In the genomic region with DNA sequence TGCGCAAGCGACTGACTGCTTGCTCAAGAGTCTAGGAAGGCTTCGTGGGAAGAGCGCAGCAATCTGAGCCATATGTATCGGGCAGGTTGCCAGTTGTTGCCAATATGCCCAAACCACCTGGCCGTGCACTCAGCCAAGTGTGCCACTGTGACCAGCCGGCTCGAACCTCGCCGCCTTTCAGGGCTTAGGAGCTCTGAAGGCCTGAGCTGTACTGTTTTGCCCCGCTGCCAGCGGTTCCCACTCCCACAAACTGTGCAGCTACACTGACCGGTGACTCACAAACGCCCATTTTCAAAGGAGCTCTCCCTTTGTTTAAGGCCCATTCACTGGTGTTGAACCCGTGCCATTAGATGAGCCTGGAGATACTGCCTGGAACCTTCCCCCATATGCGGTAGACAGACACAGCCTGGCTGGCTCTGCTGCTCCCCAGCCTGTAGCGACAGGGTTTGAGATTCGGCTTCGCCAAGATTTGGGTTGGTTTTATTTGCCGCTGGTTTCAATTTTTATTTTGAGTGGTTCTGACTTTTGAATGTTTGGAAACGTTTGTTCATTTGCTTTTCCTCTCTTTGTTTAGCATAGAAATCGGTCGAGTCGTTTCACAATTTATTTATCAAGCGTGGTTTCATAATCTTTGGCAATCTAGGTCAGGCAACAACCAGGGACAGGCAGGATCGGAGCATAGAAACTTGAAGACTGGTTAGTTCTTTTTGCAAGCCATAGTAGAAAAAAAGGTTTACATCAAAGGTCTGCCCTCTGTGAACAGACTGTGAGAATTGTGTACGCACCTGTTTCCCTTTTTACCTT, we compare ENCODE assay signal across 8 mouse cellular contexts.
DNase-seq lines count a peak whose midpoint lies in the region; ATAC-seq and TF ChIP-seq lines count a peak whose summit lies in the region.

No protein-coding gene starts in this region.

- H3K36me3 ChIP-seq in heart, postnatal 0 days (replicated peaks; ENCODE audit: control insufficient read depth, insufficient read depth, low read length) = no peaks in the 10 kb centered on the region
- peaks cover 7% of the 10 kb centered on the region; the same call in 1 of the 2 replicates for H3K36me3 ChIP-seq in heart, embryonic 12.5 days
- H3K36me3 ChIP-seq in midbrain, embryonic 15.5 days (replicated peaks) = no peaks in the 10 kb centered on the region

- peak overlapping the region; percentile 91 for H3K27ac ChIP-seq in heart, postnatal 0 days (ENCODE audit: low read depth)
- no peak overlapping the region for H3K27ac ChIP-seq in heart, embryonic 12.5 days (ENCODE audit: poor library complexity, severe bottlenecking)
- H3K27ac ChIP-seq in midbrain, embryonic 15.5 days = peak overlapping the region; percentile 69

- H3K27me3 ChIP-seq in heart, postnatal 0 days (ENCODE audit: control insufficient read depth, insufficient read depth, low read length) = no peaks in the 10 kb centered on the region
- H3K27me3 ChIP-seq in heart, embryonic 12.5 days (replicated peaks) = no peaks in the 10 kb centered on the region
- H3K27me3 ChIP-seq in midbrain, embryonic 15.5 days (replicated peaks) = no peaks in the 10 kb centered on the region

- H3K9me3 ChIP-seq in heart, postnatal 0 days (replicated peaks; ENCODE audit: control insufficient read depth, low read length) = no peaks in the 10 kb centered on the region
- H3K9me3 ChIP-seq in heart, embryonic 12.5 days (replicated peaks) = no peaks in the 10 kb centered on the region
- no peaks in the 10 kb centered on the region for H3K9me3 ChIP-seq in midbrain, embryonic 15.5 days

- no peak for DNase-seq in heart, postnatal 0 days (ENCODE audit: low spot score)
- peak; percentile 39 for DNase-seq in adrenal gland, postnatal 25 days
- DNase-seq in fibroblast of lung, adult 2 months (ENCODE audit: low read depth) = peak; percentile 56
- DNase-seq in layer of hippocampus, postnatal 14 days (ENCODE audit: low spot score in 2 of 2) = peak; percentile 87 to 88
- DNase-seq in spleen, adult 18-20 months = no peak
- DNase-seq in kidney, postnatal 25 days = no peak

- no peak for ATAC-seq in heart, postnatal 0 days (ENCODE audit: insufficient read depth, low read depth)
- no peak for ATAC-seq in heart, embryonic 12.5 days (ENCODE audit: insufficient number of reproducible peaks, low FRiP score)
- ATAC-seq in midbrain, embryonic 15.5 days (replicated peaks) = peak; percentile 80

- H3K4me3 ChIP-seq in heart, postnatal 0 days (ENCODE audit: low read depth, low read length) = no peak overlapping the region
- no peak overlapping the region for H3K4me3 ChIP-seq in heart, embryonic 12.5 days
- no peak overlapping the region for H3K4me3 ChIP-seq in midbrain, embryonic 15.5 days

- no peak for TF ChIP-seq EP300 in heart, postnatal 0 days (IDR thresholded peaks at IDR 0.05; ENCODE audit: low read depth)

- peaks cover 48% of the 10 kb centered on the region for H3K4me1 ChIP-seq in heart, postnatal 0 days (ENCODE audit: control insufficient read depth, insufficient read depth)
- H3K4me1 ChIP-seq in heart, embryonic 12.5 days (replicated peaks) = peaks cover 13% of the 10 kb centered on the region
- H3K4me1 ChIP-seq in midbrain, embryonic 15.5 days = peaks cover 9% of the 10 kb centered on the region; the same call in 1 of the 2 replicates

- H3K4me2 ChIP-seq in heart, postnatal 0 days (ENCODE audit: low read depth, low read length) = no peak overlapping the region
- H3K4me2 ChIP-seq in heart, embryonic 12.5 days = no peak overlapping the region
- peak overlapping the region; percentile 21; the same call in 1 of the 2 replicates for H3K4me2 ChIP-seq in midbrain, embryonic 15.5 days

- H3K9ac ChIP-seq in heart, postnatal 0 days (replicated peaks; ENCODE audit: low read depth, low read length) = no peak overlapping the region
- H3K9ac ChIP-seq in heart, embryonic 12.5 days = no peak overlapping the region
- H3K9ac ChIP-seq in midbrain, embryonic 15.5 days = no peak overlapping the region

- 85% methylated on average over 27 of the region's 27 CpGs for WGBS in heart, postnatal 0 days
- WGBS in heart, embryonic 12.5 days = 84% methylated on average over 27 of the region's 27 CpGs
- whole genome bisulfite sequencing in midbrain, embryonic 15.5 days = 70% methylated on average over 27 of the region's 27 CpGs

- no peak for TF ChIP-seq CTCF in heart, postnatal 0 days (IDR thresholded peaks at IDR 0.05; ENCODE audit: low read depth)

Comparison
In these comparisons a context has a peak if more than half of its experiments do, and no peak if none do; other contexts are left out.
1. DNase-seq: peak in adrenal gland, postnatal 25 days (single experiment), fibroblast of lung, adult 2 months (single experiment) and layer of hippocampus, postnatal 14 days (2 of 2); none in heart, postnatal 0 days (single experiment), spleen, adult 18-20 months (0 of 2) and kidney, postnatal 25 days (0 of 2).